Mouse (Mus musculus) kidney, adult 9 months (tissue): Measurements from ENCODE around the gene Dach1.

Experiments
- DNase-seq: peaks from one replicate; pipeline ENCODE4 v3.0.0; 2022

The Dach1 gene

GRCm38 (mm10) chr14:98106208-98106607 lies 63.4 kb downstream of the Dach1 start:
- DNase-seq: no peak

DNA sequence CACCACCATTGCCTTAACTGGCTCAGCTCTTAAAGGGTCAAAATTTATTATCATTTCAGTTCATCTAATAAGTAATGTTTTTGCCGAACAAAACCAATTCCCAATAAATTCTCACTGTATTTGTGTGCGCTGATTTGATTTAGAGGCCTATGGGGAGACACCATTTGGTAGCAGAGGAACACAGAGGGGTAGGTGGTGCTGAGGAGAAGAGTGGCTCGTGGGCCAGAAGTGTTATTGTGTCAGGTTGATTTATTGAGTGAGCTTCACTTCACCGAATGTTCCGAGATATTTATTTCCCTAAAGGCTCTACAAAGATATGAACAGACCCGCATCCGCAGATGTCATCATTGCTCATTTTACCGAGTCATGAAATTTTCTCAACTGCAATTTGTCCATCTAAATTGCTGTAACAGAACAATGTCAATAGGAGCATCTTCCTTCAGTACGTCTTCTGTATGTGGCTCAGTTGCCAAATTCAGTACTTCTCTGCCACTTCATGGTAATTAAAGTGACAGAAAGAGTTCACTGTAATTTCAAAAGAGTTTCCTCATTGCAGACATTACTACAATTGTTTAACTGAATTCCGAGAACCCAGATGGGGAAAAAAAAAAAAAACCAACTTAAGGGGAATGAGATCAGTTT lies 65.1 kb downstream of the Dach1 start:
- DNase-seq: no peak

DNA sequence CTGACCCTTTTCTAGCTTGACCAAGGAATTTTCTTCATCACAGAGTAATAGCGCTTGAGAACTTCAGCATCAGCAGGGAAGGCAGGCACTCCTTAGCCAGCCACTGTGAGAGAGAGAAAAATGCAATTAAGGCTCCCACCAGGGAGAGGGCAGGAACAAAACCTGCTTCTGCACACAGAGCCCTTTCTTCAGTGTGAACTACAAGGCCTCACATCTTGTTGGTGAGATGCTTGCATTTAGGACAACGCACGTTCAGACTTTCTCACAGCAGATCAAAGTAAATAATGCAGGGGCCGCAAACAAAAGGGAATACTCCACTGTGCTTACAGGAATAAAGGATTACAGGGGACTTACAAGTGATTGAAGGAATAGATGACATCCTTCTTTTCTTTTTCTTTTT lies 74.3 kb downstream of the Dach1 start:
- no peak for DNase-seq

GRCm38 (mm10) chr14:98089246-98089645 lies 80.3 kb downstream of the Dach1 start:
- DNase-seq: no peak

GRCm38 (mm10) chr14:98087355-98087754 lies 82.2 kb downstream of the Dach1 start:
- no peak for DNase-seq

- no peak for DNase-seq
These were observed 82.8 kb downstream of the Dach1 start for GRCm38 (mm10) chr14:98086794-98087193.

DNA sequence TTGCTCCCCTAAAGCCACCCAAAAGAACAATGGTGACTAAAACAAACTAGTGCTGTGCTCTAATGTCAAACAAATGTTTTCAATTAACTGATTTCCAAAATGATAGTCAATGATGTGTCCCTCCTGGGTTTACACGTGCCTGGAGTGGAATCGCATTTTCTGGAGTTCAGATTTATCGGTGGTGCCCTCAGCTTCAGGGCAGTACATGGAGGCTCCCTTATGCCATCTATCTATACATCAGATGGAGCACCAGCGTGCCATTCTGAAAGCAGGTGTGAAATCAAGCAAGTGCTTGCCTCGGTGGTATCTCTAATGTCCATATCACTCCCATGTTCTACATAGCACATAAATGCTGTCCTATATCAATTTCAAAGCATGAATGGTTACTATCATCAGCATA lies 84.4 kb downstream of the Dach1 start:
- no peak for DNase-seq

GRCm38 (mm10) chr14:98084720-98085119 lies 84.8 kb downstream of the Dach1 start:
- DNase-seq: no peak

- peak; percentile 19 for DNase-seq
These were observed 86.1 kb downstream of the Dach1 start for GRCm38 (mm10) chr14:98083419-98083818.

- DNase-seq: peak; percentile 53
These were observed 89.6 kb downstream of the Dach1 start for GRCm38 (mm10) chr14:98080014-98080413.

DNA sequence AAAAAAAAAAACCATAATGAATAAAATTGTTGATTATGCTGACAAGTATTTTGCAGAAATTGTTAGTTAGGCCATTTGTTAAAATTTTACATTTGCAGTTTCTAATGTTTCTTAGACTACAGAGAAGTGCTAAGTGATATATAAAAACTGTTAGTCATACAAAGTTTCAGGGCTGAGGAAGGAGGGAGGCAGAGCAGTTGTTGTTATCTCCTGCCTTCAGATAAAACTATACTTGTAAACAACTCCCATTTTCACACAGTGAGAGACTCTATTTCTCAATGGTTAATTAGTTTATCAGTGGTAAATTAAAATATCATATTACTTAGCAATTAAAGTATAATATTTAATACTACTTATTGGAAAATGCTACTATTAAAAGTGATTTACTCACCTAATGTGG lies 91.6 kb downstream of the Dach1 start:
- no peak for DNase-seq

- DNase-seq: no peak
These were observed 96.0 kb downstream of the Dach1 start for GRCm38 (mm10) chr14:98073421-98074080.

DNA sequence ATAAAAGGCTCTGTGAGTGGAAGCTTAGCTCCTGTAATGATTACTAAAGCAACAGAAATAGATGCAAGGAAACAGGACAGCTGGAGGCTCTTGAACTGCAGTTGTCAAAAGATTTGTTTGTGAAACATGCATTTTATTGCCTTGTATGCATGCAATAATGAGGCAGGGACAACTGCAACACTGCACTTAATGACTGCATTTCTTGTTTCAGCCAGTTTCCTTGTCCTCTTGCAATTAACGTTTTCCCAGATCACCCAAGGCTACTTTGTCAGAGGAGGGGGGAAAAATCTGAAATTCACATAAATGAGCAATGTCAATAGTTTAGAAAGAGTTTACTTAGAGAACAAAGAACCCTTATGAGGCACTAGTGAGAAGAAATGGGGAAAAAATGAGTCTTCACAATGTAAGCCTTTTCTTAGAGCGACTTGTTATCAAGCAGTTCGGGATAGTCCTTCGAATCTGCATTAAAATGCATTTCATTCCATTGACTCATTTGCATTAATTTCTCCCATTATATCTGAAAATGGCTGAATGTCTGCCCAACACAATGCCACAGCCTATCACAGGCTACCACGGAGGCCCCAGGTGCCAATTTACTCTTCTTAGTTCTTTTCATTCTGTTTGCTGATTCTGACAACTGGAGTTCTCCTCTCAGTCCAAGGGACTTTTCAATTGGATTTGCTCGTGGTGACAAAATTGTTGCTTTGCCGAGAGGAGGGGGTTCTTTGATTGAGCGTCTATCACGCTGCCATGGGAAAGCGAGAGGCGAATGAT lies 96.7 kb downstream of the Dach1 start:
- DNase-seq: no peak

- peak; percentile 35 for DNase-seq
These were observed 97.7 kb downstream of the Dach1 start for GRCm38 (mm10) chr14:98071877-98072276.

DNA sequence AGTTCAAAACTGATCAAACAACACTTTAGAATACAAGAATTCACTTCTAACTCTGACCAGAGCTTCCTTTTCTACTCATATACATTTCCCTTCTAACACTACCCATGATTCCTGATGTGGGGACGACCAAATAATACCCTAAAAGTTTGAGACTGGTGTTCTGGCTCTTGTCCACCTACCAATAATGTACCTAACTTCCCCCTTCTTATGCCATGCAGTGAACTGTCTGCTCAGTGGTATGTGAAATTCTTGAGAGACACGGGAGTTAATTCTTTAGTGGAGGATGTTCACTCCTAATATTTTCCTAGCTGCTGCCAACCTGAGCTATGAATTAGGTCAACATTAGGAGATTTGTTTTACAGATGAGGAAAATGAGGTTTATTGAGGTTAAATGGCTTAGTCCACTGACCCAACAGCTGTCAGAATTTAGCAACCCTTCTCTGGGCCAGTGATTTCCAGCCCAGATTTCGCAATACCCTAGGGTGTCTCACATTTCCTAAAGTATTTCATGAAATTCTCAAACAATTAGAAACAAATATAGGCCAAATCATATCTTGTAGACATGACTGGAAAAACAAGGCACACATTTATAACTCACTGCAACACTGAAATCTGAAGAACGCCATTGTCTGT lies 102.2 kb downstream of the Dach1 start:
- DNase-seq: no peak

GRCm38 (mm10) chr14:98064190-98064589 lies 105.4 kb downstream of the Dach1 start:
- DNase-seq: no peak

GRCm38 (mm10) chr14:98049329-98049728 lies 120.2 kb downstream of the Dach1 start:
- no peak for DNase-seq

- DNase-seq: no peak
These were observed 121.2 kb downstream of the Dach1 start for GRCm38 (mm10) chr14:98048403-98048802.

DNA sequence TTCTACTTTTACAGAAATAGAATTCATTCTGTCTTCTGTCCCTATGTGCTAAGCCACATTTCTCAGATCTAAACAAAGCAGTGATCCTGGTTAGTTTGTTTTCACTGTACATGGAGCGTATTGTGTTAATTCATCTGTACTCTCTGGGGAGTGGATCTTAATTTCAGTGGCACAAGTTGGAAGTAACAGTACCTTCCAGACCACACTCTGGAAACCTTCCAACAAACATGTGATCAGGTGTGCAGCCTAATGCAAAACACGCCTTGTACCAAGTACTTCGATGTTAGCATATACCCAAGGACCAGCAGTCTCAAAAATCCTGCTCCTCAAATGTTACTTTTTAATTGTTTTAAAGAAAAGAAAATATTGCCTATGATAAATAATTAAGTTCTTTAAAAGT lies 121.9 kb downstream of the Dach1 start:
- no peak for DNase-seq

GRCm38 (mm10) chr14:98046960-98047359 lies 122.6 kb downstream of the Dach1 start:
- no peak for DNase-seq

- no peak for DNase-seq
These were observed 131.0 kb downstream of the Dach1 start for GRCm38 (mm10) chr14:98038524-98038923.

DNA sequence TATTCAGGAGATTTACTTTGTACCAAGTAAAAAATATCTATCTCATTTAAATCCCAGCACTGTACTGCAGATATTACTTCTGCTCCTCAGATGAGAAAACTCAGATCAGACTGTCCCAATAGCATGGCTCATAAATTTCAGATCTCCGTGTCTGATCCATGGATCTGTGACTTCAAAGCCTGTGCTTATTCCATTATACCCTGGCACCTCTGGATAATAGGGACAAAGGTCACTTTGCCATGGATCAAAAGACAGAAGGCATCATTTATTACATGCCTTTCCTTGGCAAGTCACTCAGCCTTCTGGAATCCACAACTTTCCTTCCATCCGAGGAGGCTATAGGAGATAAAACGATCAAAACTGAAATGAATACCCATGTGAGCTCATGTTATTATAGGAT lies 132.4 kb downstream of the Dach1 start:
- peak; percentile 63 for DNase-seq

DNA sequence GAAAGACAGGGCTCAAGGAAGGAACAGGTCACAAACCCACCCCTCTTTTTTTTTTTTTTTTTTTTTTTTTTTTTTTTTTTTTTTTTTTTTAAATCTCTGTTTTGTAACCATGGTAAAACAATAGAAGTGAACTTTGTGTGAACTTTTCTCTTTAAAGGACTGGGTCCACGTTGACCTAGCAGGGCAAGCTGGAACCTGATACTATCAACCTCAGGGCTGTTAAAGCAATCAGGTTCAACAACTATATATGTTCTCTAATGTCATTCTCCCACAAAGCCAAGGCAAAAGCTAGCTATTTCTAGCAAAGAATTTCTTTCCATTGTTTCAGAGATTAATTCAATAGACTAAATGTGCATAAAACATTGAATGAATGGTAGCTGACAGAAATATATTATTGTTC lies 134.3 kb downstream of the Dach1 start:
- DNase-seq: no peak

DNA sequence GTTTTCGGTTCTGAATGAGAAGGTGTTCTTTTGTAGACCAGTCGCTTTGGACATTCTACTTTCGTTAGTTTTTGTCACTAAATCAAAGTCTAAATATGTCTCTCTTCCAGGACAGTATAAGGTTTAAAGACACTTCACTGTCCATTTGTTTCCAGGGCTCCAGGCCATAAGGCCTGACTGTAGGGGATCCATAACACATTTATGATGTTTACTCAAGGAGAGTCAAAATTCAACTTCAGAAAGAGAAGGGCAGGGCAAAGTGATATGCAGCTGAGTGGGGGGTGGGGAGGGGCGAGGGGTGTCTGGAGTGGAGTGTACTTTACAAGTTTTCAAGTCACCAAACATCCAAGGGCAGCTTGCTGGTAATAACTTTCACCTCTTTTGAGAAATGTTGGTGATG lies 146.0 kb downstream of the Dach1 start:
- no peak for DNase-seq
